Mouse (Mus musculus) heart, postnatal 0 days (tissue): ENCODE data around the gene Ush2a.

Experiments used
- CTCF ChIP-seq: IDR thresholded peaks from 2 replicates; pipeline ENCODE4 v1.5.1; 2016; ENCODE audit warnings: antibody characterized with exemption, control low read depth, low read depth
- EP300 ChIP-seq: IDR thresholded peaks from 2 replicates; pipeline ENCODE4 v1.6.1; 2016; ENCODE audit warnings: antibody characterized with exemption, low read depth

GRCm38 (mm10) chr1:188946849-188947248, 685.0 kb downstream of the Ush2a start:
- TF ChIP-seq CTCF: no peak
- no peak for TF ChIP-seq EP300
